Mouse (Mus musculus): Measurements from ENCODE around the gene Lrriq1. TPM values are rescaled to one million over a fixed set of nuclear protein-coding genes. Genes with fewer than 3 reads are reported as not detected.

Gene Lrriq1
- total and polyA plus RNA-seq, 2 experiments from 2014 or later: 1.2 to 3.9 TPM

- TF ChIP-seq CTCF (IDR thresholded peaks at IDR 0.05): no peak
- Histone ChIP-seq H3K27ac (ENCODE audit: low read depth, low read length) (no peak overlapping the region), H3K4me3 (ENCODE audit: low read depth, low read length) (no peak overlapping the region), H3K4me1 (ENCODE audit: insufficient read depth, low read length) (no peaks in the 10 kb centered on the region), H3K9me3 (ENCODE audit: low read length) (no peaks in the 10 kb centered on the region), H3K4me2 (ENCODE audit: low read depth, low read length, poor library complexity, severe bottlenecking) (no peak overlapping the region), H3K36me3 (ENCODE audit: insufficient read depth, low read length) (no peaks in the 10 kb centered on the region), H3K27me3 (ENCODE audit: insufficient read depth, low read length) (peaks cover 61% of the 10 kb centered on the region), H3K9ac (replicated peaks; ENCODE audit: low read length, poor library complexity, severe bottlenecking) (no peak overlapping the region)
- DNase-seq (ENCODE audit: low spot score): no peak
- WGBS: 6% methylated on average over 11 of the region's 11 CpGs
- no peak for ATAC-seq (ENCODE audit: low FRiP score)
Measured at GRCm38 (mm10) chr10:103030931-103031330, 205.2 kb downstream of the Lrriq1 start.

GRCm38 (mm10) chr10:103029730-103030490, 206.2 kb downstream of the Lrriq1 start, which contains the start of gene Alx1:
Gene Alx1 (minus strand): TSS chr10:103030215.
- Histone ChIP-seq H3K4me2 (ENCODE audit: low read depth, low read length, poor library complexity, severe bottlenecking) (no peak within 1 kb of the TSS), H3K9ac (replicated peaks; ENCODE audit: low read length, poor library complexity, severe bottlenecking) (no peak within 1 kb of the TSS), H3K4me3 (ENCODE audit: low read depth, low read length) (no peak within 1 kb of the TSS), H3K4me1 (ENCODE audit: insufficient read depth, low read length) (no peaks in the 10 kb centered on the region), H3K27ac (ENCODE audit: low read depth, low read length) (no peak within 1 kb of the TSS), H3K36me3 (ENCODE audit: insufficient read depth, low read length) (no peaks in the 10 kb centered on the region), H3K27me3 (ENCODE audit: insufficient read depth, low read length) (peaks cover 60% of the 10 kb centered on the region), H3K9me3 (ENCODE audit: low read length) (no peaks in the 10 kb centered on the region)
- DNase-seq (ENCODE audit: low spot score) (no peak), ATAC-seq (ENCODE audit: low FRiP score) (no peak)
- TF ChIP-seq CTCF (IDR thresholded peaks at IDR 0.05): no peak
- 2% methylated on average over 32 of the region's 32 CpGs for WGBS

GRCm38 (mm10) chr10:103029132-103029729, 206.9 kb downstream of the Lrriq1 start:
- H3K4me2 ChIP-seq (ENCODE audit: low read depth, low read length, poor library complexity, severe bottlenecking): no peak overlapping the region
- no peaks in the 10 kb centered on the region for H3K36me3 ChIP-seq (ENCODE audit: insufficient read depth, low read length)
- H3K27ac ChIP-seq (ENCODE audit: low read depth, low read length): no peak overlapping the region
- no peaks in the 10 kb centered on the region for H3K4me1 ChIP-seq (ENCODE audit: insufficient read depth, low read length)
- H3K4me3 ChIP-seq (ENCODE audit: low read depth, low read length): no peak overlapping the region
- no peak overlapping the region for H3K9ac ChIP-seq (replicated peaks; ENCODE audit: low read length, poor library complexity, severe bottlenecking)
- no peak for TF ChIP-seq CTCF (IDR thresholded peaks at IDR 0.05)
- H3K27me3 ChIP-seq (ENCODE audit: insufficient read depth, low read length): peaks cover 54% of the 10 kb centered on the region
- DNase-seq (ENCODE audit: low spot score) (no peak), ATAC-seq (ENCODE audit: low FRiP score) (no peak)
- 2% methylated on average over 23 of the region's 23 CpGs for WGBS
- no peaks in the 10 kb centered on the region for H3K9me3 ChIP-seq (ENCODE audit: low read length)

GRCm38 (mm10) chr10:103028253-103029131, 207.6 kb downstream of the Lrriq1 start:
- no peak for TF ChIP-seq CTCF (IDR thresholded peaks at IDR 0.05)
- Histone ChIP-seq H3K4me2 (ENCODE audit: low read depth, low read length, poor library complexity, severe bottlenecking) (peak overlapping the region; percentile 13; the same call in 1 of the 2 replicates), H3K9ac (replicated peaks; ENCODE audit: low read length, poor library complexity, severe bottlenecking) (no peak overlapping the region), H3K27ac (ENCODE audit: low read depth, low read length) (no peak overlapping the region), H3K27me3 (ENCODE audit: insufficient read depth, low read length) (peaks cover 51% of the 10 kb centered on the region), H3K9me3 (ENCODE audit: low read length) (no peaks in the 10 kb centered on the region), H3K4me3 (ENCODE audit: low read depth, low read length) (0 out of 2 replicates have a peak overlapping the region, but pooled peaks have one; percentile 12), H3K4me1 (ENCODE audit: insufficient read depth, low read length) (no peaks in the 10 kb centered on the region), H3K36me3 (ENCODE audit: insufficient read depth, low read length) (no peaks in the 10 kb centered on the region)
- DNase-seq (ENCODE audit: low spot score) (no peak), ATAC-seq (ENCODE audit: low FRiP score) (no peak)
- WGBS: under 1% methylated on average over 45 of the region's 50 CpGs

GRCm38 (mm10) chr10:103027931-103028252, 208.2 kb downstream of the Lrriq1 start:
- H3K27me3 ChIP-seq (ENCODE audit: insufficient read depth, low read length): peaks cover 45% of the 10 kb centered on the region
- under 1% methylated on average over 15 of the region's 15 CpGs for WGBS
- no peak overlapping the region for H3K4me2 ChIP-seq (ENCODE audit: low read depth, low read length, poor library complexity, severe bottlenecking)
- H3K4me3 ChIP-seq (ENCODE audit: low read depth, low read length): no peak overlapping the region
- no peak for TF ChIP-seq CTCF (IDR thresholded peaks at IDR 0.05)
- no peak overlapping the region for H3K9ac ChIP-seq (replicated peaks; ENCODE audit: low read length, poor library complexity, severe bottlenecking)
- ATAC-seq (ENCODE audit: low FRiP score) (no peak), DNase-seq (ENCODE audit: low spot score) (no peak)
- no peak overlapping the region for H3K27ac ChIP-seq (ENCODE audit: low read depth, low read length)
- no peaks in the 10 kb centered on the region for H3K9me3 ChIP-seq (ENCODE audit: low read length)
- no peaks in the 10 kb centered on the region for H3K36me3 ChIP-seq (ENCODE audit: insufficient read depth, low read length)
- no peaks in the 10 kb centered on the region for H3K4me1 ChIP-seq (ENCODE audit: insufficient read depth, low read length)

All from midbrain, postnatal 0 days (tissue).